Mouse (Mus musculus) E14TG2a.4 (cell line): ENCODE results near the gene Ift88.

Experiments
- CTCF ChIP-seq: conservative IDR thresholded peaks from 2 replicates; pipeline ENCODE4 v1.5.1; 2014; ENCODE audit warnings: low read length
- NANOG ChIP-seq: IDR thresholded peaks from 2 replicates; pipeline ENCODE4 v1.6.1; 2014; ENCODE audit warnings: borderline replicate concordance, low read length, mixed read lengths
- POU5F1 ChIP-seq: IDR thresholded peaks from 2 replicates; pipeline ENCODE4 v1.6.1; 2014; ENCODE audit warnings: low read length, borderline replicate concordance

DNA sequence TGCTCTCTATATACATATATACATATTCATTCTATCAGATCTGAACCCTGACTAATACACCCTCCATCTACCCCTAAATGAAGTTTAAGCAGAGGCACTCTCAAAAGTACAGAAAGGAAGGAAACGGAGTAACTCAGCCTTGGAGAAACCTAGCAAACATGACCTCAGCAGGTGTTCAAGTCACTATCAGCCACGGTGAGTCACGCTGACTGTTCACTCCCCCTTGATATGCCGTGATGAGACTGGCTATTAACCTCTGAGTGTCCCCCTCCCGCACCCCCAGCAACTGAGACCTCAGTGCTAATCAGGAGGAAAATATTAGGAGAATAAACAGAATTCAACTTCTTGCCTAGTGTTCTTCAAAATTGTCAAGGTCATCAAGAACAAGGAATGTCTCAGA is 38.2 kb upstream of the Ift88 start:
- no peak for TF ChIP-seq CTCF
- no peak for TF ChIP-seq POU5F1
- TF ChIP-seq NANOG = no peak
